Mouse (Mus musculus) neural tube, embryonic 14.5 days (tissue): ENCODE data around the gene Ankrd49. TPM values are rescaled to one million over a fixed set of nuclear protein-coding genes. Genes with fewer than 3 reads are reported as not detected.
A peak's percentile ranks its signal among the peaks of the same experiment; 100 is the strongest.

Experiments
- ATAC-seq: fragments of 200-750 bp; cut with Nextera tagmentation; 2 replicates; pipeline ENCODE4 v1.8.0; 2017; ENCODE audit warnings: low read depth, mild to moderate bottlenecking, moderate TSS enrichment, moderate library complexity
- H3K27ac ChIP-seq: fragments of 300-500 bp; sonication (generic); 2 replicates; pipeline ENCODE4 v1.5.1; 2014; ENCODE audit warnings: low read depth, mild to moderate bottlenecking, control low read depth, low read length, moderate library complexity, mixed read lengths
- H3K27me3 ChIP-seq: fragments of 300-500 bp; sonication (generic); 2 replicates; pipeline ENCODE4 v1.6.1; 2014; ENCODE audit warnings: low read length; ENCODE audit not compliant: control insufficient read depth, insufficient read depth
- H3K36me3 ChIP-seq: fragments of 300-500 bp; sonication (generic); 2 replicates; pipeline ENCODE4 v1.6.1; 2014; ENCODE audit warnings: low read length, mixed read lengths; ENCODE audit not compliant: control insufficient read depth, insufficient read depth
- H3K4me1 ChIP-seq: fragments of 300-500 bp; sonication (generic); 2 replicates; pipeline ENCODE4 v1.6.1; 2014; ENCODE audit warnings: low read length; ENCODE audit not compliant: control insufficient read depth, insufficient read depth
- H3K4me2 ChIP-seq: fragments of 300-500 bp; sonication (generic); 2 replicates; pipeline ENCODE4 v1.6.1; 2014; ENCODE audit warnings: mild to moderate bottlenecking, low read depth, low read length, control low read depth
- H3K4me3 ChIP-seq: fragments of 300-500 bp; sonication (generic); 2 replicates; pipeline ENCODE4 v1.5.1; 2014; ENCODE audit warnings: low read depth, low read length, control low read depth, mixed read lengths
- H3K9ac ChIP-seq: fragments of 300-500 bp; sonication (generic); replicated peaks from 2 replicates; pipeline ENCODE4 v1.6.1; 2014; ENCODE audit warnings: low read depth, mild to moderate bottlenecking, control low read depth, low read length, mixed read lengths
- H3K9me3 ChIP-seq: fragments of 300-500 bp; sonication (generic); 2 replicates; pipeline ENCODE4 v1.6.1; 2016; ENCODE audit warnings: low read length; ENCODE audit not compliant: control insufficient read depth
- WGBS: fragments of 180-500 bp; shearing (Covaris S2); extraction: QIAGEN DNeasy Blood & Tissue Kit; methylation state at CpG from one replicate; pipeline ENCODE4 v1.1.7; 2014; 5-methylcytosine and 5-hydroxymethylcytosine counted together
- polyA plus RNA-seq: library from polyadenylated mRNA; unstranded; fragments of >200 nt; fragmentation: Nextera tagmentation; extraction: Ambion mirVana; gene quantifications from 2 replicates; pipeline ENCODE4 v1.2.1, GENCODE M21; 2014

Ankrd49 gene
- 25.9 and 31.9 TPM in 2 replicates for polyA plus RNA-seq

DNA sequence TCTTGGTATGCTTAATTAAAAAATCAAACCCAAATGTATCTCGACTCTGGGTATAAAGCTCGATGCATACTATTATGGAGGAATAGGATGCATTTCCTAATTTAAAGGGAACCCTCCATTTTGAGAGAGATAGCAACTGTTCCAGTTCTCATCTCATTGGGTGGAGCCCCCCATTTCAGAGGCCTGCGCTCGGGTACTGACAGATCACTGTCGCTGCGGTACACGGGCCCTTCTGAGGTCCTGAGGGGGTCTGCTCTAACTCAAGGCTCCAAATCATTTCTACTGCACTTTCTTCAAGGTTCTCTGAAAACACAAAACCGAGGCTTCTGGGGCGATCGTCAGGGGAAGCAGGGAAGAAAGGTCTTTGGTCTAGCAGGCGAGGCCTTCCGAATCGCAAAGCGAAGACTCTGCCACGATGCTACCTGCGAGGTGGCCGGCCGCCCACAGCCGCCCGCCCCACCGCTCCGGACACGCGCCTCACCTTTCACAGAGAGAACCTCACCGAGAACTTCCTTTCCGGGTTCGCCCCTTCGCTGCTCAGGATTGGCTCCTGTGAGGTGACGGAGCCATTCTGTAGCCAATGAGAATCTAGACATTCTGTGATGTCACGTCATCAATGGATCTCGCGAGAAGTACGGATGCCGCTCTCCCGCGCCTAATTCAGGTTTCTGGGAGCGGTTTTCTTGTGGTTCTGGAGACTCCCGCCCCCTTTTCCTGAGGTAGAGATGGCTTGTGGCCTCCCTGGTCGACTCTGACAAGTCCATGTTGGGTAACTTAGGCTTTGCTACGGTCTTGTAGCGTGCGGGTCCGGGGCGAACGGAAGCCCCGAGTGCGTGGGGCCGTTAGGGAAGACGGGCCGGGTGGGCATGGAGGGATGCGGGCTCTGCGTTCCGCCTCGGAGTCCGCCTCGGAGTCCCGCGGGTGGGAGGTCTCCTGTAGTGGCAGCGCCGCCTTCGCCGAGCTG is at the start of gene Ankrd49, which contains the start of gene Mre11a:
TSS of gene Ankrd49 (minus strand) at position 818 of the 964 bp plus-strand sequence.
TSS of gene Mre11a (plus strand) at position 616 of the 964 bp plus-strand sequence.
- peak within 1 kb of the TSS; percentile 95 for H3K4me2 ChIP-seq
- peak within 1 kb of the TSS; percentile 95 for H3K27ac ChIP-seq
- peak; percentile 99 for ATAC-seq
- peaks cover 6% of the 10 kb centered on the region; the same call in 1 of the 2 replicates for H3K4me1 ChIP-seq
- no peaks in the 10 kb centered on the region for H3K9me3 ChIP-seq
- no peaks in the 10 kb centered on the region for H3K27me3 ChIP-seq
- under 1% methylated on average over 62 of the region's 62 CpGs for WGBS
- H3K36me3 ChIP-seq, result peaks cover 19% of the 10 kb centered on the region
- H3K4me3 ChIP-seq, result peak within 1 kb of the TSS; percentile 76
- H3K9ac ChIP-seq, result peak within 1 kb of the TSS; percentile 83

DNA sequence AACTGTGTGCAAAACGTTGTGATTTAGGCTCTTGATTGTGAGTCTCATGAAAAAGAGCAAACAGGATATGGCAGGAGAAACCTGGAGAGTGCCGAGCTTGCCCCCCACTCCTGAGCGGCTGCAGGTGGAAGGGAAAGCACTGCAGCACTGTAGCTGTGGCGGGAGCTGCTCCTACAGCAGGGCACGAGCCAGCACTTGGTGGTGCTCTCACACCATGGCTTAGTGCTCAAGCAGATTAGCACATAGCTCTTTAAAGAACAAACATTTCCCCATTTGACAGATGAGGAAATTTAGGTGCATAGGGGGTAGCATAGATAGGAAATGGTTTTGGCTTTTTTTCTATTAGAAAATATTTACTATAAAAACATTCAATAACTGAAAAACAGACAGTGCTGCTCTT is 47.4 kb upstream of the Ankrd49 start:
- Histone ChIP-seq H3K9me3 (no peaks in the 10 kb centered on the region), H3K4me2 (no peak overlapping the region), H3K9ac (no peak overlapping the region), H3K4me1 (no peaks in the 10 kb centered on the region), H3K27ac (no peak overlapping the region), H3K4me3 (no peak overlapping the region), H3K27me3 (no peaks in the 10 kb centered on the region), H3K36me3 (peaks cover 18% of the 10 kb centered on the region)
- 90% methylated on average over 5 of the region's 5 CpGs for WGBS
- ATAC-seq, result no peak

DNA sequence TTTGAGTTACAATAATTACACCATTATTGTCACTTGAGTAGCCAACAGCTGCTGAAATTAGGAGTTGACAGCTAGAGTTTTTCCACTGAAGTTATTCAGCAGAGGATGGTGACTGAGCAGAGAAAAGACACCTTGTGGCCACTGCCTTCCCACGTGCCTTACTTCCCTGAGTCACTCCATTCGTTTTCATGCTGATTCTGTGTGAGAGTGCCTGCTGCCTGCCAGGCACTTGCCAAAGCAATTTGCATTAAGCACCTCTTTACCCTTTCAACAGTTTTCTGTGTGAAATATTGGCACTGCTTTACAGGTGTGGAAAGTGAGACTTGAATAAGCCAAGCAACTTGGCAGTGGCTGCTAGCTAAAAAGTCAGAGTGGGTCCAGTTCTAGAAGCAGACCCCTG is 43.2 kb upstream of the Ankrd49 start:
- Histone ChIP-seq H3K27me3 (no peaks in the 10 kb centered on the region), H3K9ac (no peak overlapping the region), H3K9me3 (no peaks in the 10 kb centered on the region), H3K4me2 (no peak overlapping the region), H3K4me3 (no peak overlapping the region), H3K27ac (no peak overlapping the region), H3K4me1 (no peaks in the 10 kb centered on the region), H3K36me3 (0 out of 2 replicates have a peak, but pooled peaks cover 9% of the 10 kb centered on the region)
- ATAC-seq, result no peak
- WGBS, result 73% methylated on average over 2 of the region's 2 CpGs

DNA sequence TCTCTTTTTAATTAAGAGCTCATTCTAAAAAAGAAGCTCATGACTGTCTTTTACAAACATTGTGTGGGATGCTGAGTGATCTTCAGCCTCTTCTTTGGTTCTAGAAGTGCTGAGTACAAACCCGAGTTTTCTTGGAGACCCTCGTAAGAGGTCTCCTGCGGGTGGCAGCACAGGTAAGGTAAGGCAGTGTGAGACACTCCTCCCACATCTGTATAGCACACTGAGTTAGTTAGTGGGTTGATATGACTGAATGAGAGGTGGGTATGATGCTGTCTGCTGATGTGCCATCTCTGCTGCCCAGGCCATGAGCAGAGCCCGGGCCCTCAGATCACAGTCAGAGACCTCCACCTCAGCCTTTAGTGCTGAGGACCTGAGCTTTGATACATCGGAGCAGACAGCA is 40.2 kb upstream of the Ankrd49 start:
- 90% methylated on average over 5 of the region's 5 CpGs for WGBS
- ATAC-seq, result peak; percentile 54; the same call in 1 of the 2 replicates

DNA sequence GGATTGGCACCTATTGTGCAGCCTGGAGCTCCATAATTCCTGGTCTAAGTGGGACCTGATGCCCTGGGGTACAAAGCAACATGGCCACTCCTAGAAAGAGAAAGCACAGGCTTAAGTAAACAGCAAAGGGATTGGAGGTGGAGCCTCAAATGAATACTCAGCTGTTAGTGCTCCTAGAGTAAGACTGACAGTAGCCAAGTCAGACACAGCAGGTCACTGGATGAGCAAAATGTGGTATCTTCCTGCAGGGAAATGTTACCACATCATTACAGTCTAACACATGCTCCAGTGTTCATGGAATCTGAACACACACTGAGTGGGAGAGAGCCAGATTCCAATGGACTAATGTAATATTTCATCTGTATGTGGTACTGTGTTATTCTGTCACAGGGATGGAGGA is 36.7 kb upstream of the Ankrd49 start:
- no peak for ATAC-seq
- H3K36me3 ChIP-seq, result peaks cover 21% of the 10 kb centered on the region

More for the DNA sequence above, 40.2 kb upstream of the Ankrd49 start:
- 0 out of 2 replicates have a peak, but pooled peaks cover 9% of the 10 kb centered on the region for H3K36me3 ChIP-seq
- H3K27ac ChIP-seq, result no peak overlapping the region
- H3K27me3 ChIP-seq, result no peaks in the 10 kb centered on the region
- H3K9me3 ChIP-seq, result no peaks in the 10 kb centered on the region
- H3K4me3 ChIP-seq, result no peak overlapping the region
- no peaks in the 10 kb centered on the region for H3K4me1 ChIP-seq
- H3K4me2 ChIP-seq, result no peak overlapping the region
- H3K9ac ChIP-seq, result no peak overlapping the region

DNA sequence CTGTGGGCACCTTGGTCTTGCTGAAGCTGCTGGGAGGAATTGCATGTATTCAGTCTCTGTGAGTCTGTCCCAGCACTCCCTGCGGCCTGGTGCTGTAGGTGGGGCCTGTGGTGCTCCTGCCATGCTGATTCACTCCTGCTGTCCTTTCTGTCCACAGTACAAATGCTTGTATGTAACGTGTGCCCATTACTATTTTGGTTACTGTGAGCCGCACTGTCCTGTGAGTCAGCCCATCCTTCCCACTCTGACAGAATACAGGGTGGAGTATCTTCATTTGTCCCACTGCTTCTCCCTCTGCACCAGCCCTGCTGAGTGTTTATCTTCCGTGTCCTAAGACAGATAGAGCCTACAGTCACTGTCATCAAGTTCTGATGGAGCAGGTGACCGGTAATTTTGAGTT is 25.5 kb upstream of the Ankrd49 start:
- H3K36me3 ChIP-seq, result peaks cover 24% of the 10 kb centered on the region; the same call in 1 of the 2 replicates
- H3K27me3 ChIP-seq, result no peaks in the 10 kb centered on the region
- 96% methylated on average over 5 of the region's 5 CpGs for WGBS
- no peak overlapping the region for H3K4me3 ChIP-seq
- H3K4me1 ChIP-seq, result no peaks in the 10 kb centered on the region
- ATAC-seq, result no peak
- H3K27ac ChIP-seq, result no peak overlapping the region
- H3K9ac ChIP-seq, result no peak overlapping the region
- no peaks in the 10 kb centered on the region for H3K9me3 ChIP-seq
- H3K4me2 ChIP-seq, result no peak overlapping the region

More for the DNA sequence above, 36.7 kb upstream of the Ankrd49 start:
- Histone ChIP-seq H3K27ac (no peak overlapping the region), H3K27me3 (no peaks in the 10 kb centered on the region), H3K4me2 (no peak overlapping the region), H3K9ac (no peak overlapping the region), H3K9me3 (no peaks in the 10 kb centered on the region), H3K4me1 (no peaks in the 10 kb centered on the region), H3K4me3 (no peak overlapping the region)

DNA sequence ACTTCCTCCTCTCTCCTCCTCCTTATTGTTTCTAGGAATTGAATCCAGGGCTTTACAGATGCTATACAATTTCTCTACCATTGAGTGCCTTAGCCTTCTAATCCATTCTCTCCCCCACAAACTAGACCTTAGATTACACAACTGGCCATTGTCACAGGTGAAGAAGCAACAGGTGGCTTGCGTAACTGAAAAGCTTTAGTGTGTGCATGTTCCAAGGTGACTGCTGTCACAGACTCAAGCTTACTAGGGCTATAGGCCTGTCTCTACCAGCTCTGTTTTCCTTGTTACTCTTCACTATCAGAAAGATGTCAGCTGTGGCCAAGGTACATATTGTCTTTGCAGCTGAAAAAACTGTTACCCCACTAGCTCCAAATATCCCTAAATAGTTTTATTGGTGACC is 22.1 kb upstream of the Ankrd49 start:
- ATAC-seq, result no peak
- peaks cover 30% of the 10 kb centered on the region for H3K36me3 ChIP-seq
- WGBS, result 100% methylated on average over 1 of the region's 1 CpGs

DNA sequence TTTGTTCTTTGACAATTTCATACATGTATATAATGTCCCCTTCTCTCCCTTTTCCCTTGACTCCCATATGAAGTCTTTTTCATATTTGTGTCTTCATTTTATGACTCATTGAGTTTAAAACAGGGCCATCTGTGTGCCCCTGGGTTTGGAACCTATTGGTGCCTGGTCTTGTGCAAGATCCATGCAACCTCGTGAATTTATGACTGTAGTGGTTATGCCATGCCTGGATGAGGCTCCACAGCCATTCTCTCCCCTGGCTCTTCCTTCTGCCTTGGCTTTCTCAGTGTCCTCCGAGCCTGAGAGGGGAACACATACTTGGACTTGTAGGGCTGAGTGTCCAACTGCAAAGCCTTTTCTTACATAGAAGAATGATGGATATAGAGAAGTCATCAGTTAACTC is 21.1 kb upstream of the Ankrd49 start:
- Histone ChIP-seq H3K9ac (no peak overlapping the region), H3K4me3 (no peak overlapping the region), H3K4me2 (no peak overlapping the region), H3K36me3 (peaks cover 30% of the 10 kb centered on the region), H3K27ac (no peak overlapping the region), H3K4me1 (no peaks in the 10 kb centered on the region), H3K9me3 (no peaks in the 10 kb centered on the region), H3K27me3 (no peaks in the 10 kb centered on the region)
- 85% methylated on average over 2 of the region's 2 CpGs for WGBS
- no peak for ATAC-seq

More for the DNA sequence above, 22.1 kb upstream of the Ankrd49 start:
- H3K27ac ChIP-seq, result no peak overlapping the region
- no peaks in the 10 kb centered on the region for H3K27me3 ChIP-seq
- H3K4me1 ChIP-seq, result no peaks in the 10 kb centered on the region
- no peak overlapping the region for H3K4me2 ChIP-seq
- no peak overlapping the region for H3K4me3 ChIP-seq
- no peak overlapping the region for H3K9ac ChIP-seq
- no peaks in the 10 kb centered on the region for H3K9me3 ChIP-seq

DNA sequence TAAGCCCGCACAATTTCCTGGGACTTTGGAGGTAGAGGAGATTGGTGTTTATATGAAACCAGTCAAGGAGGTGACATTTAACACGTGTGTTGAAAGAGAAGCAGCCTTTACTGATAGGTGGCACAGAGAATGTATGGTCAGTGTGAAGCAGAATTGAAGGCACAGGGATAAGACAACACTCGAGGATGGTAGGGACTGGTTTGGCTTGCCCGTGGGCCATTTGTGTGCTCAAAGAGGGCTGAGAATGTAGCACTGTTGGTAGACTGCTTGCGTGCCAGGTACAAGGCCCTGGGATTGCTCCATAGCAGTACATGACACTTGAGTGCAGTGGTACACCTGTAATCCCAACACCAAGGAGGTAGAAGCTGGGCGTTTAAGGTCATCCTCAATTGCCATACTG is 2.7 kb upstream of the Ankrd49 start:
- peaks cover 6% of the 10 kb centered on the region; the same call in 1 of the 2 replicates for H3K4me1 ChIP-seq
- no peak overlapping the region for H3K4me3 ChIP-seq
- H3K4me2 ChIP-seq, result no peak overlapping the region
- ATAC-seq, result no peak
- no peak overlapping the region for H3K9ac ChIP-seq
- H3K9me3 ChIP-seq, result no peaks in the 10 kb centered on the region
- no peak overlapping the region for H3K27ac ChIP-seq
- H3K36me3 ChIP-seq, result peaks cover 18% of the 10 kb centered on the region
- WGBS, result 96% methylated on average over 6 of the region's 6 CpGs
- H3K27me3 ChIP-seq, result no peaks in the 10 kb centered on the region
